8 mouse cellular contexts compared by ENCODE assay signal in the genomic region with DNA sequence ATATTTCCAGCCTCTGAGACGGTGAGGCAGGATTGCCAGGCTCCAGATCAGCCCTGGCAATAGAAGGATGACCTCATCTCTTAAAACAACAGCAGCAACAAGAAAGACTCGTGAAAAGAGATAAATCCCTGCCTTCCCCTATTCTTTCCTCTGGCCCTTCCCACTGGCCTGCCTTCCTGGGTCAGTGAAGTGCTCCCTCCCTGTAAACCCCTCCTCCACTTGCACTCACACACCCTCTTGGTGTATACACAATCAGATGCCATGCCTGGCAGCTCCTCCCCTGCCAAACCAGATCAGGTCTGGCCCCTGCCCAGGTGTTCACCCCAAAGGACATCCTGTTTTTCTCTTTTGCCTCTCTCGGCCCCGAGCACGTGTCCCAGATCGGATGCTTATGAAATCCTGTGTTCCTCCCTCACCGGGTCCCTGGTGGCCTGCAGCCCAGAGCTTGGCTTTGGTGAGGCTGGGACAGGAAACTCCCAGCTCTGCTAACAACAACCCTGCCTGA. TPM values are rescaled to one million over a fixed set of nuclear protein-coding genes. Genes with fewer than 3 reads are reported as not detected.
DNase-seq lines count a peak whose midpoint lies in the region; ATAC-seq lines count a peak whose summit lies in the region.

No protein-coding gene starts in this region.

- peak; percentile 42 for DNase-seq in urinary bladder, postnatal 25 days (ENCODE audit: low spot score)
- DNase-seq in urinary bladder, postnatal 4 days (ENCODE audit: low spot score in 2 of 2): no peak
- peak; percentile 44 to 67 for DNase-seq in kidney, postnatal 4 days
- DNase-seq in forebrain, embryonic 11.5 days (ENCODE audit: low spot score): no peak
- DNase-seq in embryo, embryonic 10.5 days (ENCODE audit: low spot score): no peak
- no peak for DNase-seq in cerebellum, postnatal 14 days

- H3K4me3 ChIP-seq in heart, embryonic 13.5 days: no peak overlapping the region
- no peak overlapping the region for H3K4me3 ChIP-seq in stomach, embryonic 16.5 days (replicated peaks; ENCODE audit: low read length)
- H3K4me3 ChIP-seq in forebrain, embryonic 11.5 days (ENCODE audit: low read depth, low read length): no peak overlapping the region

- no peaks in the 10 kb centered on the region for H3K36me3 ChIP-seq in heart, embryonic 13.5 days
- H3K36me3 ChIP-seq in stomach, embryonic 16.5 days (ENCODE audit: control insufficient read depth, insufficient read depth, low read length): no peaks in the 10 kb centered on the region
- H3K36me3 ChIP-seq in forebrain, embryonic 11.5 days (ENCODE audit: control insufficient read depth, insufficient read depth, low read length): no peaks in the 10 kb centered on the region

- no peaks in the 10 kb centered on the region for H3K27me3 ChIP-seq in heart, embryonic 13.5 days (replicated peaks)
- no peaks in the 10 kb centered on the region for H3K27me3 ChIP-seq in stomach, embryonic 16.5 days (ENCODE audit: control insufficient read depth, insufficient read depth, low read length)
- no peaks in the 10 kb centered on the region for H3K27me3 ChIP-seq in forebrain, embryonic 11.5 days (ENCODE audit: control insufficient read depth, insufficient read depth, low read length)

- H3K9me3 ChIP-seq in heart, embryonic 13.5 days: no peaks in the 10 kb centered on the region
- H3K9me3 ChIP-seq in stomach, embryonic 16.5 days (replicated peaks; ENCODE audit: control insufficient read depth, low read length): no peaks in the 10 kb centered on the region
- H3K9me3 ChIP-seq in forebrain, embryonic 11.5 days (ENCODE audit: control insufficient read depth, low read length): no peaks in the 10 kb centered on the region

- peaks cover 31% of the 10 kb centered on the region for H3K4me1 ChIP-seq in heart, embryonic 13.5 days
- H3K4me1 ChIP-seq in stomach, embryonic 16.5 days (ENCODE audit: control insufficient read depth, insufficient read depth, low read length): 0 out of 2 replicates have a peak, but pooled peaks cover 7% of the 10 kb centered on the region
- H3K4me1 ChIP-seq in forebrain, embryonic 11.5 days (replicated peaks; ENCODE audit: control insufficient read depth, insufficient read depth, low read length): no peaks in the 10 kb centered on the region

- no peak overlapping the region for H3K4me2 ChIP-seq in heart, embryonic 13.5 days
- H3K4me2 ChIP-seq in stomach, embryonic 16.5 days (ENCODE audit: low read depth, low read length): no peak overlapping the region
- H3K4me2 ChIP-seq in forebrain, embryonic 11.5 days (ENCODE audit: low read depth, low read length, severe bottlenecking): no peak overlapping the region

- peak overlapping the region; percentile 61 for H3K27ac ChIP-seq in heart, embryonic 13.5 days (replicated peaks)
- H3K27ac ChIP-seq in stomach, embryonic 16.5 days (ENCODE audit: low read length): 0 out of 2 replicates have a peak overlapping the region, but pooled peaks have one; percentile 9
- no peak overlapping the region for H3K27ac ChIP-seq in forebrain, embryonic 11.5 days (ENCODE audit: low read depth, low read length)

- 39% methylated on average over 7 of the region's 7 CpGs for WGBS in heart, embryonic 13.5 days
- WGBS in stomach, embryonic 16.5 days: 26% methylated on average over 7 of the region's 7 CpGs
- 63% methylated on average over 7 of the region's 7 CpGs for WGBS in forebrain, embryonic 11.5 days

- ATAC-seq in heart, embryonic 13.5 days (ENCODE audit: extremely low read depth, insufficient number of reproducible peaks, low FRiP score, low TSS enrichment): no peak
- peak; percentile 70; the same call in 1 of the 2 replicates for ATAC-seq in stomach, embryonic 16.5 days (ENCODE audit: insufficient read depth, low FRiP score)
- ATAC-seq in forebrain, embryonic 11.5 days (replicated peaks; ENCODE audit: low FRiP score): no peak

- peak overlapping the region; percentile 47; the same call in 1 of the 2 replicates for H3K9ac ChIP-seq in heart, embryonic 13.5 days
- H3K9ac ChIP-seq in stomach, embryonic 16.5 days (ENCODE audit: low read length): peak overlapping the region; percentile 6; the same call in 1 of the 2 replicates
- no peak overlapping the region for H3K9ac ChIP-seq in forebrain, embryonic 11.5 days (ENCODE audit: low read length)

RNA-seq across cellular contexts. Expression of gene Nrsn2, which starts 16.1 kb away (rescaled TPM):
- polyA plus RNA-seq in heart, embryonic 13.5 days (2015; fragmentation: Nextera tagmentation; extraction: Ambion mirVana): 2.5 and 3.7 TPM in 2 replicates
- polyA plus RNA-seq in stomach, embryonic 16.5 days (2015; fragmentation: Nextera tagmentation; extraction: Ambion mirVana): 1.8 and 2.3 TPM in 2 replicates
- polyA plus RNA-seq in forebrain, embryonic 11.5 days (2014; fragmentation: Nextera tagmentation; extraction: Ambion mirVana): 6.3 and 7.6 TPM in 2 replicates

RNA-seq across cellular contexts. Expression of gene Trib3, which starts 16.5 kb away (rescaled TPM):
- polyA plus RNA-seq in heart, embryonic 13.5 days (2015; fragmentation: Nextera tagmentation; extraction: Ambion mirVana): 4.5 and 6.5 TPM in 2 replicates
- 2.4 and 2.8 TPM in 2 replicates for polyA plus RNA-seq in stomach, embryonic 16.5 days (2015; fragmentation: Nextera tagmentation; extraction: Ambion mirVana)
- 1.3 and 2.1 TPM in 2 replicates for polyA plus RNA-seq in forebrain, embryonic 11.5 days (2014; fragmentation: Nextera tagmentation; extraction: Ambion mirVana)

RNA-seq across cellular contexts. Expression of gene Rbck1, which starts 27.9 kb away (rescaled TPM):
- polyA plus RNA-seq in heart, embryonic 13.5 days (2015; fragmentation: Nextera tagmentation; extraction: Ambion mirVana): 60.7 and 66.3 TPM in 2 replicates
- polyA plus RNA-seq in stomach, embryonic 16.5 days (2015; fragmentation: Nextera tagmentation; extraction: Ambion mirVana): 72.6 and 75.2 TPM in 2 replicates
- polyA plus RNA-seq in forebrain, embryonic 11.5 days (2014; fragmentation: Nextera tagmentation; extraction: Ambion mirVana): 94.2 TPM in 2 replicates

RNA-seq across cellular contexts. Expression of gene Sox12, which starts 37.5 kb away (rescaled TPM):
- polyA plus RNA-seq in heart, embryonic 13.5 days (2015; fragmentation: Nextera tagmentation; extraction: Ambion mirVana): 8.0 and 8.2 TPM in 2 replicates
- 4.5 and 5.2 TPM in 2 replicates for polyA plus RNA-seq in stomach, embryonic 16.5 days (2015; fragmentation: Nextera tagmentation; extraction: Ambion mirVana)
- polyA plus RNA-seq in forebrain, embryonic 11.5 days (2014; fragmentation: Nextera tagmentation; extraction: Ambion mirVana): 20.4 and 22.9 TPM in 2 replicates

RNA-seq across cellular contexts. Expression of gene Zcchc3, which starts 54.5 kb away (rescaled TPM):
- polyA plus RNA-seq in heart, embryonic 13.5 days (2015; fragmentation: Nextera tagmentation; extraction: Ambion mirVana): 35.1 and 35.9 TPM in 2 replicates
- 17.1 and 19.9 TPM in 2 replicates for polyA plus RNA-seq in stomach, embryonic 16.5 days (2015; fragmentation: Nextera tagmentation; extraction: Ambion mirVana)
- 59.4 and 63.9 TPM in 2 replicates for polyA plus RNA-seq in forebrain, embryonic 11.5 days (2014; fragmentation: Nextera tagmentation; extraction: Ambion mirVana)

Comparison
In these comparisons a context has a peak if more than half of its experiments do, and no peak if none do; other contexts are left out.
1. DNase-seq: peak in urinary bladder, postnatal 25 days (single experiment) and kidney, postnatal 4 days (2 of 2); none in urinary bladder, postnatal 4 days (0 of 2), forebrain, embryonic 11.5 days (single experiment), embryo, embryonic 10.5 days (single experiment) and cerebellum, postnatal 14 days (0 of 2).